Mouse (Mus musculus): ENCODE results near the gene Trim26.
"Not testable (repeated sequence)": the region's sequence is repeated elsewhere in the genome, so short reads cannot be mapped to it uniquely, and the experiment has no call there.

The Trim26 gene

GRCm38 (mm10) chr17:36836874-36837647 is at the start of gene Trim26:
TSS of gene Trim26 (plus strand) at chr17:36837134.
- peak; percentile 96 for DNase-seq (ENCODE audit: low read depth, low spot score)

- no peak for DNase-seq (ENCODE audit: low read depth, low spot score)
Measured at GRCm38 (mm10) chr17:36788351-36788750, 48.6 kb upstream of the Trim26 start.

- DNase-seq (ENCODE audit: low read depth, low spot score): peak; percentile 76
Measured at GRCm38 (mm10) chr17:36788801-36789200, 48.1 kb upstream of the Trim26 start.

GRCm38 (mm10) chr17:36799493-36799892 is 37.4 kb upstream of the Trim26 start:
- DNase-seq (ENCODE audit: low read depth, low spot score): no peak

GRCm38 (mm10) chr17:36799921-36800462 is 36.9 kb upstream of the Trim26 start:
- not testable (repeated sequence) for DNase-seq (ENCODE audit: low read depth, low spot score)

GRCm38 (mm10) chr17:36811871-36812270 is 25.1 kb upstream of the Trim26 start, which contains the start of gene H2-M10.6:
TSS of gene H2-M10.6 (plus strand) at chr17:36812171.
- DNase-seq (ENCODE audit: low read depth, low spot score): no peak

GRCm38 (mm10) chr17:36824005-36824404 is 12.9 kb upstream of the Trim26 start:
- DNase-seq (ENCODE audit: low read depth, low spot score): peak; percentile 34

- no peak for DNase-seq (ENCODE audit: low read depth, low spot score)
Measured at GRCm38 (mm10) chr17:36825525-36825924, 11.4 kb upstream of the Trim26 start.

GRCm38 (mm10) chr17:36826002-36826401 is 10.9 kb upstream of the Trim26 start:
- DNase-seq (ENCODE audit: low read depth, low spot score): peak; percentile 68

- DNase-seq (ENCODE audit: low read depth, low spot score): no peak
Measured at GRCm38 (mm10) chr17:36828488-36828887, 8.4 kb upstream of the Trim26 start.

- DNase-seq (ENCODE audit: low read depth, low spot score): no peak
Measured at GRCm38 (mm10) chr17:36830470-36830869, 6.5 kb upstream of the Trim26 start.

- no peak for DNase-seq (ENCODE audit: low read depth, low spot score)
Measured at GRCm38 (mm10) chr17:36832694-36833093, 4.2 kb upstream of the Trim26 start.

- no peak for DNase-seq (ENCODE audit: low read depth, low spot score)
Measured at GRCm38 (mm10) chr17:36835591-36836426, 1.1 kb upstream of the Trim26 start.

GRCm38 (mm10) chr17:36836427-36836812 is 514 bp upstream of the Trim26 start:
- no peak for DNase-seq (ENCODE audit: low read depth, low spot score)

- DNase-seq (ENCODE audit: low read depth, low spot score): no peak
Measured at GRCm38 (mm10) chr17:36839001-36839400, 2.1 kb downstream of the Trim26 start.

- DNase-seq (ENCODE audit: low read depth, low spot score): no peak
Measured at GRCm38 (mm10) chr17:36839931-36840330, 3.0 kb downstream of the Trim26 start.

- DNase-seq (ENCODE audit: low read depth, low spot score): no peak
Measured at GRCm38 (mm10) chr17:36840961-36841445, 4.1 kb downstream of the Trim26 start.

- no peak for DNase-seq (ENCODE audit: low read depth, low spot score)
Measured at GRCm38 (mm10) chr17:36843696-36844095, 6.8 kb downstream of the Trim26 start.

- no peak for DNase-seq (ENCODE audit: low read depth, low spot score)
Measured at GRCm38 (mm10) chr17:36844286-36844719, 7.4 kb downstream of the Trim26 start.

GRCm38 (mm10) chr17:36844725-36845124 is 7.8 kb downstream of the Trim26 start:
- no peak for DNase-seq (ENCODE audit: low read depth, low spot score)

GRCm38 (mm10) chr17:36848911-36849310 is 12.0 kb downstream of the Trim26 start:
- DNase-seq (ENCODE audit: low read depth, low spot score): no peak

GRCm38 (mm10) chr17:36849992-36850391 is 13.1 kb downstream of the Trim26 start:
- no peak for DNase-seq (ENCODE audit: low read depth, low spot score)
